Mouse (Mus musculus) right cerebral cortex, adult 18-20 months (tissue): ENCODE measurements at regions not wholly inside any gene's neighbourhood (a gene's known extent, or its start where the extent isn't known, plus 50 kb on each side); places are given as distances from the start of the nearest gene placed in this dataset.

Experiments used
- DNase-seq: peaks from one replicate; pipeline ENCODE4 v3.0.0; 2022; ENCODE audit warnings: mixed read lengths

DNA sequence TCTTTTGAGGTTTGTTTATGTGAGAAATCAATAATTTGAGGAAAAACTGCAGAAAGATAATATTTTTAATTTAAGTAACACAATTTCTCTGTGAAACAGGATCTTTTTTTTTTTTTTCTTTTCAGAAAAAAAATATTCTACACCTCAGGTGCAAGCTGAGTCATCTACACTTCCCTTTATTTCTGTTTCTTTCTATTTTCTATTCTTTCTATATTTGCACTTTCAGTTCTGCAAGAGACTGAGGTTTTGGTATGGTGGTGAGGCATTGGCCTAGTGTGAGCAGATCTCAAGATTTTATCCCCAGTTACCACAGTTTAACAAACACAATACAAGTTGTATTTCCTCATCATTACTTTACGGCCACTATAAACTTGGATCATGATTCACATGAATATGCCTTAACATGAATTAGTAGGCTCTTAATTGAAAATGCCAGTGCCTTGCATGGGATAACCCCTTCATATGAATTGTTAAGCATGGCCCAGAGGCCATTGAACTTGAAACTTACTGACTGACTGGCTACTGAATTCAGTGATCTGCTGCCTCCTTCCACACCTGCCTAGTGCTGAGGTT is 1278.1 kb downstream of the Stim2 start:
- no peak for DNase-seq

DNA sequence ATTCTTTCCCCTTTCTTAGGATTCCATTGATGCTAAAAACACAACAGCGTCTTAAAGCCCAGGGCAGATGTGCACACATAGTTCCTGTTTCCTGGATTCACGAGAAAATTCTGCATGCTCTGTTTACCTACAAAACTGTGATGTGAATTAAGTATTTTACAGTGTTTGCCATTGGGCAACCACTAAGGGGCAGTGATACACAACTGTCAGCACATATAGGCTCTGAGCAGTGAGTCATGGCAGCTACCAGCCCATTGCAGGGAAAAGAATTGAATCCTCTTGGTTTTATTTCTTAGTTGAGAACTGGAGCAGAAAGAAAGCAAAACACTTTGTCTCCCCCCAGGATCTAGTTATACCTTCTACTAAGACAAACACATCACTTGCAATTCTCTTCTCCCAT is 1295.0 kb downstream of the Stim2 start:
- peak; percentile 20 for DNase-seq

DNA sequence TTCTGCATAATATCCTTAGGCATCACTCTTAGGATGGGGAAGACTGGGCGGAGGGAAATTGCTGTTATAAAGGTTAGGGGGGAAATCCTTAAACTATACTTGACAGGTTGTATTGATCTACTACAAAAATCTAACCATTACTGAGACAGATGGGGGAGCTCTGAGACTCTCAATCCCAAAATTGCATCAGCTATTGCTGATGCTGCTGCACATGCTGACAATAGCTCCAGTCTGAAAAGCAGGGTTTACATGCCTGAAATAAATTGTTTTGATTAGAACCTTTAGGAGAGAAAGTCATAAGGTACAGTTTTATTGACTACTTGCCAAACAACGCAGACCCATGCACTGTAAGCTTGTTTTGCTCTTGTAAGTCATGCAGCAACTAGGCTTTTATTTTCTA is 1295.7 kb downstream of the Stim2 start:
- no peak for DNase-seq

DNA sequence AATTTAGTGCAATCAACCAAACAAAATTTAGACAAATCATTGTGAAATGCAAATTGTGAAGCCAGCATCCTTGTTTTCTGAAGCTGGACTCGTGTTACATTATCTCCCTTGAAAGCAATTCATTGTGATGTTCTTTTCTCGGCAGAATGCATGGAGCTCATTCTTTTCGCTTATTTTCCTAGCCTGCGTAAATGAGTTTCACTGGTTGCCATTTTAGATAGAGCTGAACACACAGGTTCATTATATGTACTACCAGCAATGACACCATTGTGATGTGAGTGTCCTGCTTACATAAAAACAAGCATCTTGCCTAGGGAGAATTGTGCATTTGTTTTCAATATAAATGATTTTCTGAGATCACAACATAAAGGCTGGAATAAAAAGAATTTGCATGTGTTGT is 1296.5 kb downstream of the Stim2 start:
- no peak for DNase-seq

DNA sequence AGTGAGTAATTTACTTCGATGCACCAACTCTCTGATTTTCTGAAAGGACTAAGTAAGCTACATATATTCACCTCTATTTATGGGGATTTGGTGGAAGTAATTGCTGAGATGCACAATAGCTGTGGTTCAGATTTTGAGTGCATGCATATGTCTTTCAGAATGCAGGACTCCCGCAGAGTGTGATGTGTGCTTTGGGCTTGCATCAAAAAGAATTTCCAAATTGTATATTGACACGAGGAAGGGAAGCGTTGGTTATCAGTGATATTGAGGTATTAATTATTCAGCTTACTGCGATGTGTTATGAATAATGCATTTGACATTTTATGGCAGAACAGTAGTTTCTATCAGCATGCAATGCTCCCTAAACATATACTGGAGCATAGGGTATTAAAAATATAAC is 1303.2 kb downstream of the Stim2 start:
- DNase-seq = no peak

DNA sequence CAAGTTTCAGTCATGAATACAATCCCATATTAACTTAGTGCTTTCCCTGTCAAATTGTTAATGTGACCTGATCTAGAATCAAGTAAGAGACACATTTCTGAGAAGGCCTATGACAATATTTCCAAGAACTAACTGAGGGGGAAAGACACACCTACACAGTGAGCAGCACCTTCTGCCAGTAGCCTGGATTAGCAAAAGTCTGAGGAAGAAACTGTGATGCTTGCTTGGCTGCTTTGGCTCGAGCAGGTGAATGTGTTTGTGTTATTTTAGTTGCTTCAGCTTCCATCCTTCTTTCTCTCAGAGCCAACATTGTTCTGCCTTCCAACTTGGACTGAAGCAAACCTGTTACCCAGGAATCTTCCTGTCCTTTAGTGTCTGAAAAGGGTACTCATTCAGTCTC is 1347.7 kb downstream of the Stim2 start:
- DNase-seq = peak; percentile 5

DNA sequence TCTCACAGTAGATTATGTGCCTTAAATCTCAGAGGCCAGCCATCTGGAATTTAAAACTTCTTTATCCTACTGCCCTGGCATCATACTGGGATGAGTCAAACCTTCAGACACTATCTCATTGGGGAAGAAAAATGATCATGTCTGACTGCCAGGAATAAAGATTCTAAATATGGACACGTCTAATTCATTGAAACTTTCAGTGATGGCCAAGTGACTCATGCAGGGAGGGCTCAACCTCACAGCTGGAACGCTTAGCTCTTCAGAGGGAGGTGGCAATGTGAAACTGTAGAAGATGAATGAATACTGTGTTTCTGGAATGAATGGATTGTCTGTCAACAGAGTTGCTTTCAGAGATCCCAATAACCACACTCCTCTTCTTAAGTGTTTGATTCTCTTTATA is 1357.2 kb downstream of the Stim2 start:
- peak; percentile 18 for DNase-seq

DNA sequence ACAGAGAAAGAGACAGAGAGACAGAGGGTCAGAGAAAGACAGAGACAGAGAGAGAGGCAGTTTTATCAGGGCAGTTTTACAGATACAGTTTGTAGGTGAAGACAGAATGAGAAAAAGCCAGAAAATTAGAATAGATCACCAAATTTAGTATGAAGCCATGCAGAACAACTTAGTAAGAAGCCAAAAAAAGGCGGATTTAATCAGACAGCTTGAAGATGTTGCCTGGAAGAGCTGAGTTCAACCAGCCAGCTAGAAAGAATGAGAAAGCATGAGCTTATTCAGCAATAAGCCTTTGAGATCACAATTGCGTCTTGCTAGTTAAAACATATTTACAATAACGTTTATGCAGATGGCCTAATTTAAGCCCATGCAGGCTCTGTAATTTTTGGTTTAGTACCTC is 1376.0 kb downstream of the Stim2 start:
- DNase-seq = no peak

DNA sequence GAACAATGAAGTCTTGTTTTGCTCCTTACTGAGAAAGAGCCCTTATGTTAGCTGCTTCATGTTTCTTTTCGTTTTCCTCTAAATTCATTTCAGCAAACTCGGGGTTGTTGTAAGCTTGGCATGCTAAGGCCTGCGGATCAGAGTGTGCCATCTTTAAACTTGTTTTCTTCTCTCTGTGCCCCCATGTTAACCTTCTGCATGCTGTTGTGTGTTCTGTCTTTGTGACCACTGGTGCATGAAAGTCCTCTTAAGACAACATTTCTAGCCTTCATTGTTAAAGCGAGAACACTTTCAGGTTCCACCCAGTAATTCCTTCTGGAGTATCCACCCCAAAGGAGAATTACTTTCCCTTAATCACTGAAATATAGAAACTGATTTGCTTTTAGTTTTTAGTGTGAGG is 1392.5 kb downstream of the Stim2 start:
- no peak for DNase-seq

DNA sequence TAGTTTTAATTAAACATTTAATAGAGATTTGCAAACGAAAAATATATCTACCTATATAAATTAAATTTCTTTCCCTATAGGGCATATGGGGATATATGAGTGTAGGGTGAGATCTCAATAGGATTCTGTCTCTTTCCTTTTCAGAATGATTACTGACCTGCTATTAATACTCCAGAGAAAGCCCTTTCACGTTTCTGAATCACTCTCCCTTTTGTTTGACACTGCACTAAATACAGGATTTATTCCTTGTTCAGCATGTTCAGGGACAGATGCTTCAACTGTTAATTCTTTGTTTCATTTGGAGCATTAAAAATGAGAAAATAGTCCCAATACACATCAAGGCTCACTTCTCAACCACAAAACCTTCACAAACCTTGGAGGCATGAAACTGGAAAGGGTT is 1397.7 kb downstream of the Stim2 start:
- DNase-seq = no peak

- DNase-seq = peak; percentile 65
Observed at GRCm38 (mm10) chr5:55416146-55416545, 1417.8 kb downstream of the Stim2 start.

GRCm38 (mm10) chr5:55439158-55439557 is 1440.9 kb downstream of the Stim2 start:
- DNase-seq = no peak

- DNase-seq = peak; percentile 44
Observed at GRCm38 (mm10) chr5:55449064-55449463, 1450.8 kb downstream of the Stim2 start.
